Mouse (Mus musculus) ovary, postnatal 10 days (tissue): ENCODE measurements around the gene Ap2a2.
"Not testable (repeated sequence)": the region's sequence is repeated elsewhere in the genome, so short reads cannot be mapped to it uniquely, and the experiment has no call there.

Experiments
- DNase-seq: peaks from one replicate; pipeline ENCODE4 v3.0.0; 2022; ENCODE audit warnings: low spot score

Ap2a2 gene

GRCm38 (mm10) chr7:141559726-141560325 is 2.1 kb upstream of the Ap2a2 start:
- no peak for DNase-seq

DNA sequence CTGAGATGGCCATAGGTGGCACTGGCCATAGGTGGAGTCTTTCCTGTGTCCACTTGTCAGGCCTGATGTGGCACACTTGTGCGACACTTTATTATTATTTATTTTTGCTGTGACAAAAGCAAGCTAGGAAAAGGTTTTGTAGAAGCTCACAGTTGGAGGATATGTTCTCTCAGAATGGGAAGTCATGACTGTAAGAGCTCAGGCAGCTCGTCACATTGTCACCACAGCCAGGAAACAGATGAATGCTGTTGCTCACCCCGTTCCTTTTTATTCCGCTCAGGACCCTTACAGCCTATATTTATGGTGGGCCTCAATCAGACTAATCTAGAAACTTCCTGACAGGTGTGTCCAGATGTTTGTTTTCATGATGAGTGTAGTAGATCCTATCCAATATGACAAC is 1.5 kb upstream of the Ap2a2 start:
- DNase-seq = no peak

GRCm38 (mm10) chr7:141562421-141562851 is 463 bp downstream of the Ap2a2 start:
- peak; percentile 24 for DNase-seq

DNA sequence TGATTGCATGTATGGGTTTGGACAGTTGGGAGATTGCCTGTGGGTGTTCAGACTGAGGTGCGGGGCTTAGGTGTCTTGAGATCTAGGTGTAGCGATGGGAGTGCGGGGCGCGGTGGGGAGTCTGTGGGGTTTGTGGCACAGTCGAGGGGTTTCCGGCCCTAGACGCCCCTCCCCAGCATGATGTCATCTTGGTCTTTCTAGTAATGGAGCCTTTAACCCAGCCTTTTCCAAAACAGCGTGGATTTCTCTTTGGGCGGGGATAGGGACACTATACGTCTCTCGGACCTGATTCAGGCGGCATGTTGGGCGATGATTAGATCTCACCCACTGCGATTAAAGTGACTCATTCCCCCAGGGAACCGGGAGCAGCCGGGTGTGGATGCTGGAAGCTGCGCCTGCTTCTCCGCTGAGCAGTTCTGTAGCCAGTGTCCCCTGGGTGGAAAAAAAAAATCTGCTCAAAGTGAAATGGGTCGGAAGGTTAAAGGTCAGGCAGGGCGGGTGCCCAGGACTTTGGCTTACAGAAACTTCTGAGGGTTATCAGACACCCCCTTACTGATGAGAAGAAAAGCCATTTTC is 967 bp downstream of the Ap2a2 start:
- DNase-seq = no peak

- DNase-seq = no peak
Observed at GRCm38 (mm10) chr7:141564561-141564960, 2.6 kb downstream of the Ap2a2 start.

DNA sequence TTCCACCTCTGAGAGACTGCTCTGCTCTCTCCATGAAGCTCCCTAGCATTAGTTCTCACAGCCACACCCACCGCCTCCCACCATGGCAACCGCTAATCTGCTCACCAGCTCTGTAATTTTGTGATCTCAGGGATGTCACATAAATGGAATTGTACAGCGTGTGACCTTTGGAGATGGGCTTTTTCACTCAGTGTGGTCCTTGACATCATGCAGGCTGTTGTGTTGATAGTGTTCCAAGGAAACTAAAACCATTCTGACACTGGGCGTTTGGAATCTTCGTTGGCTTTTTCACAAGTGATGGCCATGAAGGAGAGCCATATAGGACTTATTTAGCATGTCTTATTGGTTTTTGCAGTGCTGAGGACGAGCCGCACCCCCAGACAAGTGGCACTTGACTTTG is 4.6 kb downstream of the Ap2a2 start:
- DNase-seq = no peak

DNA sequence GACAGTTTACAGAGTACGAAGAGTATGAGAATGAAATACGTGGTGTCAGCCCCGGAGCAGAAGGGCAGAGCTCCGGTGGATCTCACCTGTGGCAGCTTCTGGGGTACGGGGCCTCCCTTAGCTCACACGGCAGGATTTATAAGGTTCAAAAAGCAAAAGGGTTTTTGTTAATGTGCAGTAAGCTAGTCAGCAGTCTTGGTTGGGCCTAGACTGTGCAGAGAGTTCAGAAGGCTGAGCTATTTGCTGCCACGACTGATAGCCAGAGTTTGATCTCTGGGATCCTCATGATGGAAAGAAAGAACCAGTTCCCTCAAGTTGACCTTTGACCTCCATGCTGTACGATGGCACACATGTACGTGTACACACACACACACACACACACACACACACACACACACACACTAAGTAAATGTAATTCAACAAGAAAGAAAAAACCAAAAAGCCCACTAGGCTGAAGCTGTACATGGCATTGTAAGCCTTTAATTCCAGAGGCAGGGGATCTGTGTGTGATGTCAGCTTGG is 7.4 kb downstream of the Ap2a2 start:
- no peak for DNase-seq

- DNase-seq = no peak
Observed at GRCm38 (mm10) chr7:141569916-141570315, 7.9 kb downstream of the Ap2a2 start.

GRCm38 (mm10) chr7:141570625-141571295 is 8.8 kb downstream of the Ap2a2 start:
- no peak for DNase-seq

DNA sequence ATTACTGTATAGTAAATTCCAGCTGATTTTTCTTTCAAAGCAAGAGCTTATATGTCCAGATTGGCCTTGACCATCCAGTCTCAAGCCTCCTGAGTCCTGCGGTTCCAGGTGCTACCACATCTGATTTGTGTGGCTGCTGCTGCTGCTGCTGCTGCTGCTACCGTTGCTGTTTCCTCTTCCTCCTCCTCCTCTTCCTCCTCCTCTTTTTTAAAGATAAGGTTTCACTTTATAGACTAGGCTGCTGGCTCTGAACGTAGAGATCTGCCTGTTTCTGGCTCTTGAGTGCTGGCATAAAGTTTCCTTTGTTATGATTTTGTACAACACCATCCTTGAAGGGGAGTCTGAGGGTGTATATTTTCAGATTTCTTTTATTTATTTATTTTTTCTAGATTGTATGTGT is 12.1 kb downstream of the Ap2a2 start:
- DNase-seq = no peak

GRCm38 (mm10) chr7:141575481-141575880 is 13.5 kb downstream of the Ap2a2 start:
- DNase-seq = no peak

- DNase-seq = no peak
Observed at GRCm38 (mm10) chr7:141577801-141578200, 15.8 kb downstream of the Ap2a2 start.

- DNase-seq = no peak
Observed at GRCm38 (mm10) chr7:141578511-141578910, 16.5 kb downstream of the Ap2a2 start.

DNA sequence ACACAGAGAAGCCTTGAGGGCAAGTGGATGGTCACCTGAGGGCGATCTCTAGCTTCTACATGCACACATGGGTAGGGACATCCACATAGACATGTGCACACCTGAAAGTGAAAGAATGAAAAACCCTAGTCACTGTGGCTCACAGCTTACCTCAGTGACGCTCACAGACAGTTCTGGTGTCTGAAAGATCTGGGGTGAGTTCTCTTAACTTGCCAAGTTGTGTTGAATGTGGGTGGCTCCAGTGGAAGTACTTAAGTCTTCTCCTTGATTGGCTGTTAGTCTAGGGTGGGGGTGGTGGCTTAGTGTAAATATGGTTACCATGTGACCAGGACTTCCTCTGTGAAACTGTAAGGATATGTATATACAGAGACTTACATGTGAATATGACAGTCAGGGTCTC is 17.0 kb downstream of the Ap2a2 start:
- no peak for DNase-seq

GRCm38 (mm10) chr7:141581323-141581722 is 19.4 kb downstream of the Ap2a2 start:
- no peak for DNase-seq

DNA sequence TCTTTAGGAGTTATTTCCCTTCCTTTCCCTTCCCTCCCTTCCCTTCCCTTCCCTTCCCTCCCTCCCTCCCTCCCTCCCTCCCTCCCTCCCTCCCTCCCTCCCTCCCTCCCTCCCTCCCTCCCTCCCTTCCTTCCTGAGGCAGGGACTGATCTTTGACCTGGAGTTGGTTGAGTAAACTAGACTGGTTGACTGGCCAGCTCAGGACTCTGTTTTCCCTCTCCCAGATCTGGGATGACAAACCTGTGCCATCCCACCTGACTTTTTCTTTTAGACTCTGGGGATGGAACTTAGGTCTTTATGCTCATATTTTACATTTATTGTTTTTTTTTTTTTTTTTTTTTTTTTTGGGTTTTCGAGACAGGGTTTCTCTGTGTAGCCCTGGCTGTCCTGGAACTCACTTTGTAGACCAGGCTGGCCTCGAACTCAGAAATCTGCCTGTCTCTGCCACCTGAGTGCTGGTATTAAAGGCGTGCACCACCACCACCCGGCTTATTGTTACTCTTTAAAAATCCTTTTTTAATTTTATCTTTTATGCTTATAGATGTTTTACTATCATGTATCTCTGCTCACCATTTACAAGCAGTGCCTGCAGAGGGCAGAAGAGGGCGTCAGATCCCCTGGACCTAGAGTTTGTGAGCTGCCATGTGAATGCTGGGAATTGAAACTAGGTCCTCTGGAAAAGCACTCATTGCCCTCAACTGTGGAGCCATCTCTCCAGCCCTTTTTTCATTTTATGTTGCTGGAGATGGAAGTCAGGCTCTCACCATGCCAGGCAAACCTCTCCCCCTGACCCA is 22.3 kb downstream of the Ap2a2 start:
- DNase-seq = no peak

DNA sequence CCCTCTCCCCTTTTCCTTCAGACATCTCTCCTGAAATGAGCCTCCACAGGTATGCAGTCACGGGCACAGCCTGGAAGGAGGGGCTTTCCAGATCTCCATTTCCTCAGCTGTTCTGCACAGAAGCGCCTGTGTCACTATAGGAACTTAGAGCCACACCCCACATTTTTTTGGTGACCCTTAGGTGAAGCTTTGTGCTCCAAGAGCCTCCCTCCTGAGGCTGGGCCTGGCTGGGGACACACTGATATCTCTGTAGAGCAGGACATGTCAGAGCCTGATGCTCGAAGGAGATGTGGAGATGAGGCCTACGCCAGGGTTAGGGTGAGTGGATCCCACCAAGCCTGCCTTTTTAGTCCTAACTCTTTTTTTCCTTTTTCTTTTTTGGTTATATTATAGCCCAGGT is 23.3 kb downstream of the Ap2a2 start:
- DNase-seq = no peak

DNA sequence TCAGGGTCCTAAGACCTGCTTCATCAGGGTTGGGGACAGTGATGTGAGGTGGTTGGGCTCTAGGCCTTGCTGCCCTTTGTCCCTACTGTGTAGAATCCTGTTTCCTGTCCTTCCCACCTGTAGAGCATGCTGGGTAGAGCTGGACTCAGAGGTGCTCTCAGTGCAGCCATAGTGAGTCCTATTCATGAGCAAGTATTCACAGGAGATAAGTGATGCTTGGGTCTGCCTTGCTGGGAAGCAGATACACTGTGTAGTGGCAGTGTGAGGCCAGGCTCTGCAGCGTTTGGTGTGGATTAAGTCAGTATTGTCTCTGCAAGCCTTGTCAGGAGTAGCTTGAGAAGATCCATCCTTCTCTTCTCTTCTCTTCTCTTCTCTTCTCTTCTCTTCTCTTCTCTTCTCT is 23.9 kb downstream of the Ap2a2 start:
- no peak for DNase-seq

DNA sequence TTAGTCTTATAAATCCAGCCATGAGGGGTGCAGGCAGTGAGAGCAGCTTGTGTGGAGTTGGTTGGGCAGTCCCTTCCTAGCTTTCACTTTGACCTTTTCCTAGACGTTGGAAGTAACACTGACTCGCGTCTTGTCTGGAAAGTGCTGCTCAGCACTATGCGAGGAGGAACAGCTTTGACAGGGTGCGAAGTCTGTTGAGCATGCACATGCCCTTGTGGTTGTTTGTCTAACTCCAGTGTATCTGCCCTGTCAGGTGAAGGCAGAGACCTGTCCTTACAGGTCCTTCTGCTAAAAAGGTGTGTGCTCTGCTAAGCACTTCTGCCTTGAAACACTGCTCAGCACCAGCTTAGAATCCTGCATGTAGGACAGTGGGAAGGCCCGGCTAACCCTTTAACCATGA is 26.9 kb downstream of the Ap2a2 start:
- DNase-seq = no peak

DNA sequence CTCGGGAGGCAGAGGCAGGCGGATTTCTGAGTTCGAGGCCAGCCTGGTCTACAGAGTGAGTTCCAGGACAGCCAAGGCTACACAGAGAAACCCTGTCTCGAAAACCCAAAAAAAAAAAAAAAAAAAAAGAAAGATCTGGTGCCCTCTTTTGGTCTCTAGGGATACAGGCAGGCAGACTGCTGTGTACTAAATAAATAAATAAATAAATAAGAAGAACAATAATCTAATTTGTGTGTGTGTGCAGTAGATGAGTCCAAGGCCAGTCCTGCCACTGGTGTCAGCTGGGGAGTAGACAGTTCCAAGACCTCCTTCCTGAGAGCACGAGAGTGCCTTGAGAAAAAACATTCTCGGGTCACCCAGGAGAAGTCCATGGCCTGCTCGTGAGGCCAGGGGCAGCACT is 28.3 kb downstream of the Ap2a2 start:
- DNase-seq = not testable (repeated sequence)

- no peak for DNase-seq
Observed at GRCm38 (mm10) chr7:141590959-141591358, 29.0 kb downstream of the Ap2a2 start.

DNA sequence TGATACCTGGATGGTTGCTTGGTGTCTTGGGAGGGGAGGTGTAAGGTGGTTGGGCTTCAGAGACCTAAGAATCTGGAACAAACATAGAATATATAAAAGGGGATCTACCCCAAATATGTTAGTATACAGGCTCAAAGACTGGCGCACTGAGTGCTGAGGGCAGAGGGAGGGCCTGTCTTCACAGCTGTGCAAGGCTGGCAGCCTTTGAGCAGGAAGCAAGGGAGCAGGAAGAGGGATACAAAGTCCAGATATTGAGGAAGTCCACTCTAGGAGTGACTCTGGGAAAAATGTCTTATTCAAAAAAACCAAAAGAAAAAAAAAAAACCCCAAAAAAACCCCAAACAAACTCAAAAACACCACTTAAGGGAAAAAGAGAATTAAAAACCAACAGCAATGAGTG is 30.1 kb downstream of the Ap2a2 start:
- DNase-seq = no peak

GRCm38 (mm10) chr7:141593056-141593455 is 31.1 kb downstream of the Ap2a2 start:
- DNase-seq = no peak
